Mouse (Mus musculus) ES-E14 (cell line): ENCODE results near the gene Zfp385a.

Source experiments
- HCFC1 ChIP-seq: IDR thresholded peaks from 2 replicates; pipeline ENCODE4 v1.6.1; 2012; ENCODE audit warnings: low read length, inconsistent platforms, borderline replicate concordance; ENCODE audit not compliant: insufficient read depth
- ZNF384 ChIP-seq: IDR thresholded peaks from 2 replicates; pipeline ENCODE4 v1.6.1; 2012; ENCODE audit warnings: low read depth, low read length, inconsistent platforms

DNA sequence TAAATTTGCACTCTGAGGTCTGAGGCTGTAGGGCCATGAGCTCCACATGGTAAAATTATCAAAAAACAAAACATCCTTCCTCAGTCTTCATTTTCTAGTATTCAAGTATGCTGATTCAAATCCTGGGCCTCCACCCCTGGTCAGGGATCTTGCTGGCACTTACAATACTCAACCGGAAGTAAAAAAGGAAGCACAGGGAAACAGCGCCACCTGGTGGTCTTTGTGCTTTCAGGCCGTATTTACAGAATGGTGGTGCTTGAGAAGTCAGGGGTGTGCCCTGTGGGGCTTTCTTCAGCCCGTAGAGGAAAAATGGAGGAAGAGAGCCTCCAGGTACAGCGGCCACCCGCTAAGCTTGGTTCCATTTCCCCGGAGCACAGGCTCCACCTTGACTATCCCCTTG, 32.8 kb downstream of the Zfp385a start:
- no peak for TF ChIP-seq HCFC1
- no peak for TF ChIP-seq ZNF384
